Mouse (Mus musculus) E14TG2a.4 (cell line): ENCODE measurements around the gene Inpp4b.

Source experiments
- H3K27me3 ChIP-seq: 2 replicates; pipeline ENCODE4 v1.6.1; 2014; ENCODE audit warnings: low read length, control low read depth; ENCODE audit not compliant: insufficient read depth
- H3K36me3 ChIP-seq: 2 replicates; pipeline ENCODE4 v1.6.1; 2014; ENCODE audit warnings: low read length, control low read depth; ENCODE audit not compliant: insufficient read depth
- H3K4me1 ChIP-seq: replicated peaks from 2 replicates; pipeline ENCODE4 v1.6.1; 2014; ENCODE audit warnings: low read depth, low read length, control low read depth
- H3K4me3 ChIP-seq: replicated peaks from 2 replicates; pipeline ENCODE4 v1.5.1; 2014; ENCODE audit warnings: mild to moderate bottlenecking, low read length
- H3K9me3 ChIP-seq: 2 replicates; pipeline ENCODE4 v1.6.1; 2014; ENCODE audit warnings: low read length, control low read depth
- CTCF ChIP-seq: conservative IDR thresholded peaks from 2 replicates; pipeline ENCODE4 v1.5.1; 2014; ENCODE audit warnings: low read length
- NANOG ChIP-seq: IDR thresholded peaks from 2 replicates; pipeline ENCODE4 v1.6.1; 2014; ENCODE audit warnings: borderline replicate concordance, low read length, mixed read lengths
- POU5F1 ChIP-seq: IDR thresholded peaks from 2 replicates; pipeline ENCODE4 v1.6.1; 2014; ENCODE audit warnings: low read length, borderline replicate concordance

Inpp4b gene

GRCm38 (mm10) chr8:81358108-81358507, 15.8 kb downstream of the Inpp4b start:
- Histone ChIP-seq H3K4me3 (no peak overlapping the region), H3K4me1 (0 out of 2 replicates have a peak, but pooled peaks cover 3% of the 10 kb centered on the region), H3K36me3 (no peaks in the 10 kb centered on the region), H3K27me3 (no peaks in the 10 kb centered on the region), H3K9me3 (no peaks in the 10 kb centered on the region)
- TF ChIP-seq CTCF, result no peak
- TF ChIP-seq POU5F1, result no peak
- no peak for TF ChIP-seq NANOG

GRCm38 (mm10) chr8:81360518-81360917, 18.2 kb downstream of the Inpp4b start:
- no peak overlapping the region for H3K4me3 ChIP-seq
- H3K27me3 ChIP-seq, result no peaks in the 10 kb centered on the region
- TF ChIP-seq POU5F1, result no peak
- TF ChIP-seq CTCF, result no peak
- no peaks in the 10 kb centered on the region for H3K9me3 ChIP-seq
- no peaks in the 10 kb centered on the region for H3K4me1 ChIP-seq
- H3K36me3 ChIP-seq, result no peaks in the 10 kb centered on the region

GRCm38 (mm10) chr8:81361162-81361561, 18.8 kb downstream of the Inpp4b start:
- Histone ChIP-seq H3K9me3 (no peaks in the 10 kb centered on the region), H3K27me3 (no peaks in the 10 kb centered on the region), H3K4me3 (no peak overlapping the region), H3K36me3 (no peaks in the 10 kb centered on the region), H3K4me1 (no peaks in the 10 kb centered on the region)
- TF ChIP-seq NANOG (no peak), POU5F1 (no peak), CTCF (no peak)

GRCm38 (mm10) chr8:81370607-81371006, 28.3 kb downstream of the Inpp4b start:
- no peak for TF ChIP-seq NANOG
- H3K27me3 ChIP-seq, result no peaks in the 10 kb centered on the region
- H3K36me3 ChIP-seq, result no peaks in the 10 kb centered on the region
- no peak overlapping the region for H3K4me3 ChIP-seq
- H3K4me1 ChIP-seq, result no peaks in the 10 kb centered on the region
- no peaks in the 10 kb centered on the region for H3K9me3 ChIP-seq

GRCm38 (mm10) chr8:81371844-81372243, 29.5 kb downstream of the Inpp4b start:
- Histone ChIP-seq H3K9me3 (no peaks in the 10 kb centered on the region), H3K36me3 (no peaks in the 10 kb centered on the region), H3K4me3 (no peak overlapping the region), H3K27me3 (no peaks in the 10 kb centered on the region), H3K4me1 (no peaks in the 10 kb centered on the region)
- no peak for TF ChIP-seq CTCF
- no peak for TF ChIP-seq NANOG
- TF ChIP-seq POU5F1, result no peak

GRCm38 (mm10) chr8:81374877-81375475, 32.6 kb downstream of the Inpp4b start:
- Histone ChIP-seq H3K4me3 (no peak overlapping the region), H3K27me3 (no peaks in the 10 kb centered on the region), H3K9me3 (no peaks in the 10 kb centered on the region), H3K36me3 (no peaks in the 10 kb centered on the region), H3K4me1 (no peaks in the 10 kb centered on the region)
- TF ChIP-seq POU5F1 (no peak), CTCF (no peak), NANOG (no peak)

- Histone ChIP-seq H3K4me1 (no peaks in the 10 kb centered on the region), H3K36me3 (no peaks in the 10 kb centered on the region), H3K9me3 (no peaks in the 10 kb centered on the region), H3K27me3 (no peaks in the 10 kb centered on the region), H3K4me3 (no peak overlapping the region)
- TF ChIP-seq NANOG (no peak), CTCF (no peak), POU5F1 (no peak)
Measured at GRCm38 (mm10) chr8:81388953-81389352, 46.6 kb downstream of the Inpp4b start.

GRCm38 (mm10) chr8:81399071-81399470, 56.7 kb downstream of the Inpp4b start:
- no peaks in the 10 kb centered on the region for H3K9me3 ChIP-seq
- H3K27me3 ChIP-seq, result no peaks in the 10 kb centered on the region
- no peak for TF ChIP-seq CTCF
- no peak for TF ChIP-seq POU5F1
- no peak for TF ChIP-seq NANOG
- H3K4me3 ChIP-seq, result no peak overlapping the region
- no peaks in the 10 kb centered on the region for H3K36me3 ChIP-seq
- no peaks in the 10 kb centered on the region for H3K4me1 ChIP-seq

GRCm38 (mm10) chr8:81399501-81399900, 57.1 kb downstream of the Inpp4b start:
- H3K27me3 ChIP-seq, result no peaks in the 10 kb centered on the region
- no peak for TF ChIP-seq CTCF
- TF ChIP-seq POU5F1, result no peak
- no peak for TF ChIP-seq NANOG
- no peaks in the 10 kb centered on the region for H3K9me3 ChIP-seq
- H3K4me1 ChIP-seq, result no peaks in the 10 kb centered on the region
- no peak overlapping the region for H3K4me3 ChIP-seq
- H3K36me3 ChIP-seq, result no peaks in the 10 kb centered on the region
